Mouse (Mus musculus): ENCODE measurements around the gene Nfs1. TPM values are rescaled to one million over a fixed set of nuclear protein-coding genes. Genes with fewer than 3 reads are reported as not detected.
"Not testable (repeated sequence)": the region's sequence is repeated elsewhere in the genome, so short reads cannot be mapped to it uniquely, and the experiment has no call there.

Gene Nfs1
- polyA plus RNA-seq, 1 experiment from 2014 or later, result 40.2 TPM

DNA sequence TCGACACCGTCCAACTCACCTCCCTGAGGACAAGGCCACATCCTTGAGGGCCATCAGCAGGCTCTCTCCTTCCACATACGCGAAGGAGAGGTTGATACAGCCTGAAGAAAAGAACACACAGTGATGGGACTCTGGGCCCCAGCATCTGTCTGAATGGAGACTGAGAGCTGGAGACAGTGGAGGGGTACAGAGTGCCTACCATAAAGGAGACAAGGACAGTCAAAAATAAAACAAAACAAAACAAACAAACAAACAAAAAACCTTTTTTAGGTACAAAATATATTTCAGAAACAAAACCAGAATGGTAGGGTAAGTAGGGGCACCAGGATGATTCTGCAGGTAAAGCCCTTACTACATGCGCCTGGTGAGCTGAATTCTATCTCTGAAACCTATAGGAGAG is 17.0 kb downstream of the Nfs1 start, which contains the start of gene Gm28036:
Gene Gm28036 (minus strand): TSS at position 101 of the 400 bp plus-strand sequence.
- Histone ChIP-seq H3K27me3 (ENCODE audit: insufficient read depth, low read length) (no peaks in the 10 kb centered on the region), H3K4me2 (ENCODE audit: low read depth, low read length) (no peak within 1 kb of the TSS), H3K27ac (ENCODE audit: low read depth) (no peak within 1 kb of the TSS), H3K4me3 (ENCODE audit: low read depth, low read length) (no peak within 1 kb of the TSS), H3K9me3 (ENCODE audit: low read length) (no peaks in the 10 kb centered on the region), H3K4me1 (ENCODE audit: insufficient read depth) (no peaks in the 10 kb centered on the region), H3K36me3 (replicated peaks; ENCODE audit: insufficient read depth, low read length) (peaks cover 40% of the 10 kb centered on the region), H3K9ac (replicated peaks) (no peak within 1 kb of the TSS)
- TF ChIP-seq EP300 (IDR thresholded peaks at IDR 0.05; ENCODE audit: low read depth) (no peak), CTCF (IDR thresholded peaks at IDR 0.05; ENCODE audit: low read depth) (no peak)
- 98% methylated on average over 5 of the region's 5 CpGs for WGBS (ENCODE audit: insufficient replicate concordance)
- ATAC-seq, result no peak
- DNase-seq, result no peak

DNA sequence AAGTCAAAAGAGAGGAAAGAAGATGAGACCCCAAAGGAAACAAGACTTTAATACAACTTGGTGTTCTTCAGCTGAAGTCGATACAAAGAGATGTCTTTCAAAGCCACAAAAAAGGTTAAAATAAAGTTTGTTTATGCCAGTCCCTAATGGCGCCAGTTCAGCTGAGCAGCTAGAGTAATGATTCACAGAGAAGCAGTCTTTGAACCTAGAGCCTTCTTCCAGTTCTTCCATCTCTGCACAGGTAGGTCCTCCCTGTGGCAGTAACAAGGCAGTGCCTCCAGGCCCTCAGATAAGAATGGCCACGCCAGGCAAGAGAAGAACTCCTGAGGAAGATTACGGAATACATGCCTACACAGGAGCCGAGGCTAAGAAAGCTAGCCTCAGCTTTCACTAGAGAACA is 20.3 kb downstream of the Nfs1 start:
- H3K4me2 ChIP-seq (ENCODE audit: low read depth, low read length), result no peak overlapping the region
- H3K9me3 ChIP-seq (ENCODE audit: low read length), result no peaks in the 10 kb centered on the region
- H3K9ac ChIP-seq (replicated peaks), result no peak overlapping the region
- H3K4me1 ChIP-seq (ENCODE audit: insufficient read depth), result no peaks in the 10 kb centered on the region
- no peak overlapping the region for H3K27ac ChIP-seq (ENCODE audit: low read depth)
- ATAC-seq, result no peak
- no peak overlapping the region for H3K4me3 ChIP-seq (ENCODE audit: low read depth, low read length)
- 79% methylated on average over 5 of the region's 5 CpGs for WGBS (ENCODE audit: insufficient replicate concordance)
- no peak for TF ChIP-seq EP300 (IDR thresholded peaks at IDR 0.05; ENCODE audit: low read depth)
- no peak for TF ChIP-seq CTCF (IDR thresholded peaks at IDR 0.05; ENCODE audit: low read depth)
- H3K36me3 ChIP-seq (replicated peaks; ENCODE audit: insufficient read depth, low read length), result peaks cover 32% of the 10 kb centered on the region
- no peak for DNase-seq
- H3K27me3 ChIP-seq (ENCODE audit: insufficient read depth, low read length), result no peaks in the 10 kb centered on the region

DNA sequence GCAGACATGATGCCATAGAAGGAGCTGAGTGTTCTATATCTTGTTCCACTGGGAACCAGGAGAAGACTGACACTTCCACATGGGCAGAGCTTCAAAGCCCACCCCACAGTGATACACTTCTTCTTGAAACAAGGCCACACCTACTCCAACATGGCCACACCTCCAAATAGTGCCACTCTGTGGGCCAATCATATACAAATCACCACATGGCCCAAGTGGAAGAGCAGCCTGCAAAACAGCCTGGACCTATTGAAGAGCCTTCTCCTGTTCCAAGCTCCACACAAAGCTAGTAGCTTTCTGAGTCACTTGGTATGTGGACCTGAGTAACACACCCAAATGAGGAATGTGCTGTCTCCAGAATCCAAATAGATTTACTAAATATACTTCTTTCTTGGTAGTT is 24.4 kb downstream of the Nfs1 start:
- H3K27me3 ChIP-seq (ENCODE audit: insufficient read depth, low read length), result no peaks in the 10 kb centered on the region
- no peaks in the 10 kb centered on the region for H3K4me1 ChIP-seq (ENCODE audit: insufficient read depth)
- no peak overlapping the region for H3K4me3 ChIP-seq (ENCODE audit: low read depth, low read length)
- H3K27ac ChIP-seq (ENCODE audit: low read depth), result no peak overlapping the region
- TF ChIP-seq EP300 (IDR thresholded peaks at IDR 0.05; ENCODE audit: low read depth) (no peak), CTCF (IDR thresholded peaks at IDR 0.05; ENCODE audit: low read depth) (no peak)
- no peak overlapping the region for H3K4me2 ChIP-seq (ENCODE audit: low read depth, low read length)
- H3K9ac ChIP-seq (replicated peaks), result no peak overlapping the region
- DNase-seq (no peak), ATAC-seq (no peak)
- H3K9me3 ChIP-seq (ENCODE audit: low read length), result no peaks in the 10 kb centered on the region
- H3K36me3 ChIP-seq (replicated peaks; ENCODE audit: insufficient read depth, low read length), result peaks cover 5% of the 10 kb centered on the region

DNA sequence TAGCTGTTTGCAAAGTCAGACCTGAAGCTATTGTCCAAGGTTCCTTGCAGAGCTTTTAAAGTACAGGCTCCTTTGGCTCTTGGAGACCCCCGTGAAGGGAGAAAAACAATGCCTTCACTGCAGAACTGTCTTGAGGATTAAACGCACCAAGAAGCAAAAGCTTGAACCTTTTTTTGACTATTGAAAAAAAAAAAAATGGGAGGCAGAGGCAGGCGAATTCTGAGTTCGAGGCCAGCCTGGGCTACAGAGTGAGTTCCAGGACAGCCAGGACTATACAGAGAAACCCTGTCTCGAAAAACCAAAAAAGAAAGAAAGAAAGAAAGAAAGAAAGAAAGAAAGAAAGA is 31.9 kb downstream of the Nfs1 start:
- peak overlapping the region; percentile 87 for H3K27ac ChIP-seq (ENCODE audit: low read depth)
- peaks cover 15% of the 10 kb centered on the region for H3K4me1 ChIP-seq (ENCODE audit: insufficient read depth)
- not testable (repeated sequence) for H3K9me3 ChIP-seq (ENCODE audit: low read length); ATAC-seq; DNase-seq; H3K36me3 ChIP-seq (replicated peaks; ENCODE audit: insufficient read depth, low read length); H3K27me3 ChIP-seq (ENCODE audit: insufficient read depth, low read length)
- 14% methylated on average over 5 of the region's 5 CpGs for WGBS (ENCODE audit: insufficient replicate concordance)
- peak overlapping the region; percentile 89 for H3K4me2 ChIP-seq (ENCODE audit: low read depth, low read length)
- peak overlapping the region; percentile 90 for H3K9ac ChIP-seq (replicated peaks)
- peak overlapping the region; percentile 90 for H3K4me3 ChIP-seq (ENCODE audit: low read depth, low read length)

DNA sequence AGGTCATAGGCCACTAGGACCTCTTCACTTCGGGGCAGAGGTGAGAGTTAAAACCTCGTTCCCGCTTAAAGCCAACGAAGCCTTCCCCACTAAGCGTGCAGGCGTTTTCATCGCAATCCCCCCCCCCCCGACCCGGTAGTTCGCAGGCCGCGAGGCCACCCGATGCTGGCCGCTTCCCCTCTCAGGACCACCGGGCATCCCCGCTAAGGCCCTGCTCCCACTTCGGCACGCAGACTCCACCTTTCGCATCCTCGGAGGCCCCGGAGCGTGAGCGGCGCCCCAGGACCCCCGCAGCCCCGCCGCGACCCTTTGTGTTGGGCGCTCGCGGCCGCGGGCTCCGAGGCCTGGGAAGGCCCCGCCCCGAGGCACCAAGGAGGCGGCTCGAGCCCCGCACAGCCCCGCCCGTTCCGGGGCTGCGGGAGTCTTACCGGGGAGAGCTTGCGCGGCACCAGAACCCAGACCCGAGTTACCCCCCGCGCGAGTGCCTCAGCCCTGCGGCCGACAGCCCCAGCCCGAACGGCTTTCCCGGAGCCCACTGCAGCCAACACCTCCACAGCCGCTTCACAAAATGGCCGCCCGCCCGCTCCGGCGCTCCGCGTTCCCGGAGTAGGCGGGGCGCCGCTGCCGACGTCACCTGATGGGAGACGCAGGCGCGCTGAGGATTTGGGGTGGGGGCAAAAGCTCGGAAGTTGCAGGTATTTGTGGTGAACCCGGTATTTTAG is 32.5 kb downstream of the Nfs1 start, which contains the start of the genes Cpne1 and Rbm12:
Gene Cpne1 (minus strand): TSS at position 608 of the 722 bp plus-strand sequence.
Gene Rbm12 (minus strand): TSS at position 621 of the 722 bp plus-strand sequence.
- no peak; the same call in 1 of the 2 replicates for TF ChIP-seq EP300 (IDR thresholded peaks at IDR 0.05; ENCODE audit: low read depth)
- no peak for TF ChIP-seq CTCF (IDR thresholded peaks at IDR 0.05; ENCODE audit: low read depth)
- ATAC-seq, result peak; percentile 92
- Histone ChIP-seq H3K9ac (replicated peaks) (peak within 1 kb of the TSS; percentile 90), H3K4me2 (ENCODE audit: low read depth, low read length) (peak within 1 kb of the TSS; percentile 89), H3K9me3 (ENCODE audit: low read length) (no peaks in the 10 kb centered on the region), H3K4me3 (ENCODE audit: low read depth, low read length) (peak within 1 kb of the TSS; percentile 90), H3K36me3 (replicated peaks; ENCODE audit: insufficient read depth, low read length) (peaks cover 3% of the 10 kb centered on the region; the same call in 1 of the 2 replicates), H3K27ac (ENCODE audit: low read depth) (peak within 1 kb of the TSS; percentile 87), H3K4me1 (ENCODE audit: insufficient read depth) (peaks cover 15% of the 10 kb centered on the region), H3K27me3 (ENCODE audit: insufficient read depth, low read length) (no peaks in the 10 kb centered on the region)
- WGBS (ENCODE audit: insufficient replicate concordance), result 1% methylated on average over 72 of the region's 74 CpGs
- DNase-seq, result peak; percentile 94

DNA sequence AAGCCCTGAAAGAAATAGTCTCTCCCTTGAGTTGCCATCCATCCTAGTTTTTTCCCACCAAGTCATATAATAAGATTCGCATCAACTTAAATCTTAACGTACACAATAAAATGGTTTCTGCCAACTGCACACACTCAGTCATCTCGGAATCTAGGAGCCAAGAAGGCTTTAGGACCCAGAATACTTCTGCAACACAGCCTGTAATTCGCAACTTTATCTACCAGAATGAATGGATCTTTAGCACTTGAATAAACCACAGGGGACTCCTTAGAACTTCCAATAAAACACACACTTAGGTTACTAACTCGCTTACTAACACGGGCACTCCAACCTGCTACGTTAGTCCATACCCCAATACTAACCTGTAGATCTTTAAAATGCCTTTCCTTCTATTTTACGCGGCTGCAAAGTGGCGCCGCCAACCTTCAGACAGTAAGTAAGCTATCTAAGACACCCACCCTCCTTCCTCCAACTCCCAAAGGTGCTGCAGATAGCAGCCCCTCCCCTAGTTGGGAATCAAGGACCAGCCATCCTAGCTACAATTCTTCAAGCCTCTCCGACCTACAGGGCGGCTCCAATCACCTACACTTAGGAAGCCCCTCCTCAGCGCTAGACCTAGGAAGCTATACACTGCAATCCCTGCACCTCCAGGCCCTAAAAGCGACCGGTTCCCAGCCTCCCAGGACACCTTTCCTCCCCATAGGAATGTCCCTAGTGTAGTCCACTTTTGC is 33.2 kb downstream of the Nfs1 start:
- H3K27me3 ChIP-seq (ENCODE audit: insufficient read depth, low read length), result no peaks in the 10 kb centered on the region
- no peak for DNase-seq
- H3K4me3 ChIP-seq (ENCODE audit: low read depth, low read length), result peak overlapping the region; percentile 90
- under 1% methylated on average over 16 of the region's 16 CpGs for WGBS (ENCODE audit: insufficient replicate concordance)
- H3K9me3 ChIP-seq (ENCODE audit: low read length), result no peaks in the 10 kb centered on the region
- H3K4me1 ChIP-seq (ENCODE audit: insufficient read depth), result peaks cover 15% of the 10 kb centered on the region
- TF ChIP-seq EP300 (IDR thresholded peaks at IDR 0.05; ENCODE audit: low read depth) (no peak), CTCF (IDR thresholded peaks at IDR 0.05; ENCODE audit: low read depth) (no peak)
- H3K4me2 ChIP-seq (ENCODE audit: low read depth, low read length), result peak overlapping the region; percentile 89
- H3K36me3 ChIP-seq (replicated peaks; ENCODE audit: insufficient read depth, low read length), result peaks cover 4% of the 10 kb centered on the region; the same call in 1 of the 2 replicates
- peak; percentile 58 for ATAC-seq
- peak overlapping the region; percentile 90 for H3K9ac ChIP-seq (replicated peaks)
- peak overlapping the region; percentile 87 for H3K27ac ChIP-seq (ENCODE audit: low read depth)
